Mouse (Mus musculus) adrenal gland (tissue): Measurements from ENCODE around the gene Asxl1.

ENCODE experiments used
- intact Hi-C: fragments of 180-260 bp; cut with DNase I; formaldehyde crosslinking; loops from one replicate; pipeline ENCODE4 v1.15.1; 2025
- long read RNA-seq, 2 experiments: library from polyadenylated mRNA; unstranded; transcript quantifications; one replicate each; pipeline ENCODE4 v2.0.0; 2020; ENCODE audit warnings: borderline replicate concordance in 1 of 2; ENCODE audit not compliant: insufficient replicate concordance in 1 of 2

The Asxl1 gene
- long read RNA-seq, experiment 1, partial matches to known transcripts, result 1 of 5 reads
- long read RNA-seq, experiment 1, other reads (novel, unspliced or antisense), result 4 of 5 reads
- long read RNA-seq, experiment 2, partial matches to known transcripts, result 0 of 4 reads
- long read RNA-seq, experiment 2, other reads (novel, unspliced or antisense), result 4 of 4 reads

DNA sequence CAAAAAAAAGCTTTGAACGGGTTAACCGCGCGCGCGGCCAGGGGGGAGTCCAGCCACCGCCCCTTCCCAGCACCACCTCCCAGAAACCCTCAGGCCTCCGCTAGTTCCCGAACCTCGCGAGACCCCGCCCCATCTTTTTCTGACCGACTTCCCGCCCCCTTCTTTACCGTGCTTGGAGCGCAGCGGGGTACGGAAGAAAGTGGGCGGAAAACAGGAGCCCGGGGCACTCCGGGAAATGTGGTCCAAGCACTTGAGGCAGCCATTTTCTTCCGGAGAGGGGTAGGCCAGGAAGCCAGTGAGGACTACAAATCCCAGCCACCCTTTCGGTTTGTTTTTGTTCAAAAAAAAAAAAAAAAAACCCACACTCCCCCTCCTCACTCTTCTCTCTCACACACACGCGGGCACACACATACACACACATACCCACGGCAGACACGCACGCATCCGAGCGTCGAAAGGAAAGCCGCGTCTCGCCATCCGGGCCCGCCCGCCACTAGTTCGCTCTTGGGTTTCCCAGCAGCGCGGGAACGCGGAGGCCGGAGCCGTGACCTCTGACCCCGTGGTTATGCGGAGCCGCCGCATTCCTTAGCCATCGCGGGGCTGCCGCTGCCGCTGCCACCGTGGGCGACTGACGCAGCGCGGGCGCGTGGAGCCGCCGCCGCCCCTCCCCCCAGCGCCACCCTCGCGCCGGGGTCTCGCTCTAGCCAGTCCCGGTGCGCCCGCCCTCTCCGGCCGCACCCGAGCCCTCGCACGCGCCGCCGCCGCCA is at the start of gene Asxl1:
Gene Asxl1 (plus strand): TSS at position 376 of the 767 bp plus-strand sequence.
- intact Hi-C loops, result loop anchor here (5.0 kb wide), 1 partner anchor 97 kb away; no protein-coding TSS in a partner anchor

DNA sequence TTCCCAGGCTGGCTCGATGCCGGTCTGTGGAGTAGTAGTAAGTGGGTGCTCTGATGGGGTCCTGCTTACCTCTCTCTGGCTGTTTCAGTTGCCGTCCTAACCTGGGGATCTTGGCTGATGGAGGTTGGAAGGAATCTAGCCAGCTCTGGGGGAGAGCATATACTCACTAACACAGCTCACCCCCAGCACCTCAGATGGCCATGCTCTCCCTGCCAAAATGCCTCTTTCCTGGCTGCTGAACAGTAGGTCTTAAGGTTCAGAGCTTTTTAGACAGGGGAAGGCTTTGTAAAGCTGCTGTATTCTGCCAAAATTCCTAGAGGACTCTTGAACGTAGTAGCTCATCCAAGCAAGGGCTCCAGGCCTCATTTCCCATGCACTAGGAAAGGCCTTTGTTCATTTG is 47.9 kb upstream of the Asxl1 start:
- intact Hi-C loops, result no loop called here

DNA sequence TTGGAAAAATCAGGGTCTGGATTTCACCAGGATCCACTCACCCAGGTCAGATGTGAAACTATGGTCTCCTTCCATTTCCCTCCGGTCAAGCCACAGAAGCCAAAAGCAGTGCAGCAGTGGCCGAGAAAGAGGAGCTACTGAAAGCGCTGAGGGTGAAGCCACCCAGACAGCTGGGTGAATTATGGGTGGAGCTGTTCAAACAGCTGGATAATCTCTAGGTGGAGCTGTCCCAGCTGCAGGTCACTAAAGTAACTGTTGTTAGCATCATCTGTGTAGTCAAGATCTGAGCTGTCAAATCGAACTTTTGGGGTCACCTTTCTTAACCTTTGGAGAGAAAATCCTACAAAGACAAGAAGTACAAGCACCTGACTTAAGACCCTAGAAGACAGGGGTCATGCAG is 47.2 kb upstream of the Asxl1 start:
- intact Hi-C loops, result no loop called here

DNA sequence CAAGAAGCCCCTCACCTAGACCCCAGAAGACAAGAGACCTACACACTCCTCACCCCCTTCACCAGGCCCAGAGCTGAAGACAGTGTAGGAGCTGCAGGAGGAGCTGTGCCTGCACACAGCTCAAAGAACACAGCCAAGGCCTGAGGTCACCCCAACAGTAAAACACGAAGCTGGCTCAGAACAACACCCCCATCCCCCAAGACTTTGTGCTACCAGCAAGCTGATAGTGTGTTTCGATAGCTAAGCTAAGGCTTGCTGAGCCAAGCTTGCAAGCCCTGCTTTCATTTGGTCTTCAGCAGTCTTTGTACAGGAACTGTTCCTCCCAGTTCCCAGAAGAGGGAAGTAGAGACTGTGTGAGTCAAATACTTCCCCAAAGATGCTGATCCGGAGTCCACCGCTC is 46.8 kb upstream of the Asxl1 start:
- intact Hi-C loops, result no loop called here

DNA sequence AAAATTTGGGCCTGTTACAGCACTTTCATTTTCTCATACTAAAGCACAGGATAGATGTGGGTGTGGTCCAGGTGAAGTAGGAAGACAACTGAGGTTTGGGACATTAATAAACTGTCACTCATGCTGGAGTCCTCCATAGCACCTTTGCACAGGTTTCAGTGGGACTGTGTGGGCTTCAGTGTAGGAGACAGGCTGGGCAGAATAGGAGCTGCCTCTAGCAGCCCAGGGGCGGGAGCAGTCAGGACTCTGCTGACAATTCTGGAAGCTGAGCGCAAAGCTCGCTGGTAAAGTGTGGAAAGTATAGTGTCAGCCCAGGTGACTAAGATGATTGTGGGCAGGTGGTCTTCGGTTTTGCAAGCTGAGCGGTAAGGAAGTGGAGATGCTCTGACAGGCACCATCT is 44.5 kb upstream of the Asxl1 start:
- intact Hi-C loops, result no loop called here

DNA sequence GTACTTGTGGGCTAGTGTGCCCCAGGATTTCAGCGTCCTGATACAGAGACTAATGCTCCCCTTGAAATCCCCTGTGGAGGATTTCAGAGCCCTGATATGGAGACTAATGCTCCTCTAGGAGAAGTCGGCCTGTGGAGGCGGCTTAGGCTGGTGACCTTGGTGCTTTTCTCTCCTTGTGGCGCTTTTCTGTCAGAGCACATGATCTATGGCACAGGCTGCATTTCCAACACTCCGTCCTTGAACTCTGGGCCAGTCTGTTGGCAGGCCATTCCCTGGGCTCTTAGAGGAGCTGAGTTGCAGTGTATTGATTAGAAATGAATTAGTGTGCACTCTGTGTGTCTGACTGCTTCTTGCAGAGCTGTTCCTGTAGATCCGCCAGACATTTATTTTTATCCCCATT is 40.4 kb upstream of the Asxl1 start:
- intact Hi-C loops, result no loop called here

GRCm38 (mm10) chr2:153308586-153308985 is 37.0 kb upstream of the Asxl1 start:
- intact Hi-C loops, result no loop called here

DNA sequence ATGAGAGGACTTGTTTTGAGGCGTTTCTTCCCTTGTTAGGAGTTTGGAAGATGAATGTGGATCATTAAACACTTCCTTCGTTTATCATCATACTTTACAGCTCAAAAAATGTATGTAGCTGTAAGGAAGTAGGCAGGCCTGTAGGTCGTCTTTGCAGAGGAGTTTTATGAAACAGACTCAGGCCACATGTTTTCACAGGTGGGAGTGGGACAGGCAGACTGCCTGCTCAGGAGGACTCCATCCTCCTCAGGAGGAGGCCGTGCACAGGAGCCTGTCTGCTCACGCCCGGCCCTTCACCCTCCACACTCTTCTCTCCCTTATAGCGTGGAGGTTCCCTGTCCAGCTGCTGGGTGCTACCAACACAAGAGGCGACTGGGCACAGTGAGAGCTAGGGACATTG is 36.5 kb upstream of the Asxl1 start:
- intact Hi-C loops, result no loop called here

DNA sequence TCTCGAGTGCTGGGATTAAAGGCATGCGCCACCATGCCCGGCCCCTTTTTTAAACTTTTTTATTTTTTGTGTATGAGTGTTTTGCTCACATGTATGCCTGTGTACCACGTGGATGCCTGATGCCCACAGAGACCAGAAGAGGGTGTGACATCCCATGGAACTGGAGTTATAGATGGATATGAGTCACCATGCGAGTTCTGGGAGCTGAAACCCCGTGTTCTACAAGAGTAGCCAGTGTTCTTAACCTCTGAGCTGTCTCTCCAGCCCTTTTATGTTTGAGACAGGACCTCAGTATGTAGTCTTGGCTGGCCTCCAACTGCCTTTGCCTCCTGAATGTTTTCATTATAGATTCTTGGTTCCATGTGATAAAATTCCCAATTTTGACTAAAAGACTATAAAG is 35.4 kb upstream of the Asxl1 start:
- intact Hi-C loops, result no loop called here

DNA sequence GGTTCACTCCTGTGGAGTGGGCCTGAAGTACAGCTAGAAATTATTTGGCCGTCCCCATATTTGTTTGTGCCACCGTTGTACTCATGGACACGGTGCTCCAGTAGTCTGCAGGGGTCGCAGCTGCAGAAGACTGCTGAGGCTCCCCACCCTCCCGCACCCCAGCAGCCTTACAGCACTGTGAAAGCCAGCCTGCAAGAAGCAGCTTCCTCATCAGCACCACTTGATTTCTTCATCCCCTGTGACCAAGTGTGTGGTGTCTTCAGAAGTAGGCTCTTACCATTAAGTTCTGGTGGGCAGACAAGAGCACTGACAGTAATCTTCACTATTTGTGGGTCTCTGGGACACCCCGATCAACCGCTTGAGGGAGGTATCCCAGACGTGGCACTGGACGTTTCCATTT is 32.7 kb upstream of the Asxl1 start:
- intact Hi-C loops, result no loop called here

DNA sequence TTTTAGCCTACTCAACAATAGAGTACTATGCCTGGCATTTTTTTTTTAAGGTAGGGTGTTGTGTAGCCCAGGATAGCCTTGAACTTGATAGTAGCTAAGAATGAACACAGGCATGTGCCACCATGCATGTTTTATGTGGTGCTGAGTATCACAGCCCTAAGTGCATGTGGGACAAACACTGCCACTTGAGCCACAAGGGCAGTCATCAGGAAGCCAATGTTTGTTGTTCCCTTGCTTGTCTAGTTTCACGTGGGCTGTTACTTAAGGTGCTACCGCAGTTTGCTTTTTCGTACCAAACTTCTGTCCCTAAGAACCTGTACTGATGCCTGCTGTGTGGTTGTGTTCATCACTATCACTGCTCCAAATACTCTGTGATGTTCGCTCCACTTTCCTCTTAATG is 27.2 kb upstream of the Asxl1 start:
- intact Hi-C loops, result no loop called here

- intact Hi-C loops, result no loop called here
Observed at GRCm38 (mm10) chr2:153319036-153319643, 26.5 kb upstream of the Asxl1 start.

- intact Hi-C loops, result no loop called here
Observed at GRCm38 (mm10) chr2:153325706-153326376, 19.8 kb upstream of the Asxl1 start.

DNA sequence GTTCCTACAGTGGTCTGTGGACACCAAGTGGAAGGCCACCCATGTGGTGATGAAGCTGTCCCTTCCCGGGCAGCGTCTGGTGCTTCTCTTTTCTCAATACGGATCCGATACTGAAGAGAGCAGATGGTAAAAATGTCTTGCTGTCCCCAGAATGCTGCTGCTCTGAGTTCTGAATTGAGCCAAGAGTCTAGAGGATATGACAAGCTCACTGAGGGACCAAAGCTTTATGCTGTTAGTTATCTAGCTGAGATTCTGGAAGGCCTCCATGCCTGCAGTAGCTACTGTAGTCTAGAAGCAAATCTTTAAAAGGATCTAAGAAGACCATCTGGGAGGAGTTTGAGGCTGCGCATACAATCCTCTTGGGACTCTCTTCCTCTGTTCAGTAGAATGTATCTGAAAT is 13.4 kb upstream of the Asxl1 start:
- intact Hi-C loops, result no loop called here

GRCm38 (mm10) chr2:153332981-153333380 is 12.6 kb upstream of the Asxl1 start:
- intact Hi-C loops, result no loop called here

- intact Hi-C loops, result no loop called here
Observed at GRCm38 (mm10) chr2:153333822-153334232, 11.8 kb upstream of the Asxl1 start.

DNA sequence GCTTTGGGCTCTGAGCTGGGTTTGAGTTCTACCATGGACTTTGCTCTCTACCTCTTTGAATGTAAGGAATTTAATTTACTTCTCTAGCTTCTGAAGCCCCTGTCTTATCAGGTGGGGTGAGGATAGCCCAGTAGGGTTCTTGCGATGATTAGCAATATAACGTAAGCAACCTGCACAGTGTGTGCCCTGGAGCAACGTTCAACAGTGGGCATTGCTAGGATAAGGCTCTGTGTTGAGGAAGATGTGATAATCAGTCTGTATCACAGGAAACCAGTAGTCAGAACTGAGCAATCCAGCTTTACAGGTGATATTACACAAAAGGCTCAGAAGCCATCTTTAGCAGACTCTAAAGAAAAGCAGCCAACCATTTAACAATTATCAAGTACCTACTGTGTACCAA is 11.3 kb upstream of the Asxl1 start:
- intact Hi-C loops, result no loop called here

GRCm38 (mm10) chr2:153336117-153336516 is 9.5 kb upstream of the Asxl1 start:
- intact Hi-C loops, result no loop called here

- intact Hi-C loops, result no loop called here
Observed at GRCm38 (mm10) chr2:153338361-153339350, 7.0 kb upstream of the Asxl1 start.

DNA sequence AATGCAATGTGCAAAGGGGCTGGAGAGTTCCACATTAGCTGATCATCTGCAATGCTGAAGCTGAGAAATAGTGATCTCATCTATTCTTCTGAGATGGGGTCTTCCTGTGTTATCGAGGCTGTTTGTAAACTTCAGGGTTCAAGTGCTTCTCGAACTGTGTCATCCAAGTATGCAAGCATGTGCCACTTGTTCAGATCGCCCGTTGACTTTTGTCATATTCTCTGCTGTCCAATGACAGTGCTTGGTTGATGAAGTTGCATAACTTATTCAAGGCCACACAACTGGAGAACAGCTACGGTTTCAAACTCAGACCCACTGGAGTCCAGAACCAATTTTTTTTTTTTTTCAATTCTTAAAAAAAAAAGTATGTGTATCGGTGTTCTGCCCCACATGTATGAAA is 3.5 kb upstream of the Asxl1 start:
- intact Hi-C loops, result no loop called here

DNA sequence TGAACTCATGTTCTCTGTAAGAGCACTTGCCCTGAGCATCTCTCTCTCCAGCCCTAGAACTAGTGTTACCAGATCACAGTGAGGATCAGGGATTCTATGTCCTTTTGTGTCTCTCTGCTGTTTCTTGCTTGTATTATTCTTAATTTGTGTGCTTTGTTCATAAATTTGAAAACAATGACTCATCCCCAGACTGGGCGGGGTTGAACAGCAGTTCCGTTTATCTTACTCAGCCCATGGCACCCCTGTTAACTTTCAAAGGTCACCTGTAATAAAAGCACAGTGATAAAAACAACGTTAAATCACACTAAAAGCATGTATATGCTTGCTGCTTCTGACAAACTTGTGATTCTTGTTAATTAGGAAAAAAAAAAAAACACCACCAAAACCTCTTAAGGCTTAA is 3.0 kb upstream of the Asxl1 start:
- intact Hi-C loops, result no loop called here
